Mouse (Mus musculus): ENCODE data around the gene Mgll. TPM values are rescaled to one million over a fixed set of nuclear protein-coding genes. Genes with fewer than 3 reads are reported as not detected.
A peak's percentile ranks its signal among the peaks of the same experiment; 100 is the strongest.

Mgll gene
- total and polyA plus RNA-seq, 3 experiments: 88.7 to 146 (median 102) TPM

DNA sequence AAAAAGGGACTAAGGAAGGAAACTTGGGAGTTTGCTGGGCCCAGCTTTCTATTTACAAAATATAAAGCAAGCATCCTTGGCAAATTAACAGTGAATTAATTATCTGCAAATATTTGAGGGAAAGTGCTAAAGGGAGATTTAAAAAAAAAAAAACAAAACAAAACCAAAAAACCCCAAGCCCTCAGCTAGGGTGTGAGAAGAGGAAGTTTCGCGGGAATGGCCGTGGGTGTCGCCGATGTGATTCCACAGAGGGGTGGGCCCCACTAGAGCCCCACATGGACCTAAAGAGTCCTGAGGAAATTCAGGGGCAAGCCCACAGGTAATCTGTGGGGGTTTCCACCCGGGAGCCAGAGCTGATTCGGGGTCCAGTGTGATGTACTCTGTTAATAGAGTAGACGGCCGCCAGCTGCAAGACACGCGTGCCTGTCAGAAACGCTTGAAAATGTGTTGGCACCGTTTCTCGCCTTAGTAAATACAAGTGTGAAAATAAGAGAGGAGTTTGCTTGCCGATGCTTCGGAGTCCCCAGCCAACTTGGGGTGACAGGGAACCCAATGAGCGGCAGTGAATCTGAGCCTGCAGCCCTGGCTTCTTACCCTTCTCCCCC is 46.2 kb downstream of the Mgll start:
- WGBS: 63% methylated on average over 17 of the region's 17 CpGs
- intact Hi-C loops (cut with DNase I): no loop called here
- no peak for DNase-seq
- no peak overlapping the region for H3K4me3 ChIP-seq
- no peak overlapping the region for H3K9ac ChIP-seq (ENCODE audit: low read depth, low read length)
- TF ChIP-seq EP300 (IDR thresholded peaks at IDR 0.05; ENCODE audit: insufficient read depth, low read depth, low read length) (no peak), POLR2A (IDR thresholded peaks at IDR 0.05; ENCODE audit: insufficient read depth, low read depth, low read length) (no peak), CTCF (IDR thresholded peaks at IDR 0.05) (no peak)
- no peaks in the 10 kb centered on the region for H3K79me2 ChIP-seq (replicated peaks; ENCODE audit: control insufficient read depth, insufficient read depth, low read length)
- no peak overlapping the region for H3K27ac ChIP-seq
- H3K4me1 ChIP-seq (ENCODE audit: control insufficient read depth, insufficient read depth, low read length): peaks cover 23% of the 10 kb centered on the region
- peaks cover 14% of the 10 kb centered on the region for H3K36me3 ChIP-seq (ENCODE audit: control insufficient read depth, insufficient read depth, low read length)
- H3K27me3 ChIP-seq (ENCODE audit: control insufficient read depth, insufficient read depth, low read length): no peaks in the 10 kb centered on the region

GRCm38 (mm10) chr6:88770981-88771380 is 46.8 kb downstream of the Mgll start:
- Histone ChIP-seq H3K79me2 (replicated peaks; ENCODE audit: control insufficient read depth, insufficient read depth, low read length) (no peaks in the 10 kb centered on the region), H3K9ac (ENCODE audit: low read depth, low read length) (no peak overlapping the region), H3K4me1 (ENCODE audit: control insufficient read depth, insufficient read depth, low read length) (peaks cover 24% of the 10 kb centered on the region), H3K36me3 (ENCODE audit: control insufficient read depth, insufficient read depth, low read length) (peaks cover 8% of the 10 kb centered on the region; the same call in 1 of the 2 replicates), H3K27me3 (ENCODE audit: control insufficient read depth, insufficient read depth, low read length) (no peaks in the 10 kb centered on the region), H3K27ac (no peak overlapping the region), H3K4me3 (no peak overlapping the region)
- DNase-seq: no peak
- intact Hi-C loops (cut with DNase I): no loop called here
- TF ChIP-seq POLR2A (IDR thresholded peaks at IDR 0.05; ENCODE audit: insufficient read depth, low read depth, low read length) (no peak), EP300 (IDR thresholded peaks at IDR 0.05; ENCODE audit: insufficient read depth, low read depth, low read length) (no peak), CTCF (IDR thresholded peaks at IDR 0.05) (no peak)
- 83% methylated on average over 5 of the region's 5 CpGs for WGBS

GRCm38 (mm10) chr6:88772041-88772440 is 47.8 kb downstream of the Mgll start:
- DNase-seq: no peak
- WGBS: 80% methylated on average over 13 of the region's 13 CpGs
- TF ChIP-seq POLR2A (IDR thresholded peaks at IDR 0.05; ENCODE audit: insufficient read depth, low read depth, low read length) (no peak), CTCF (IDR thresholded peaks at IDR 0.05) (no peak), EP300 (IDR thresholded peaks at IDR 0.05; ENCODE audit: insufficient read depth, low read depth, low read length) (no peak)
- Histone ChIP-seq H3K4me1 (ENCODE audit: control insufficient read depth, insufficient read depth, low read length) (peaks cover 26% of the 10 kb centered on the region), H3K27ac (no peak overlapping the region; the same call in 1 of the 2 replicates), H3K36me3 (ENCODE audit: control insufficient read depth, insufficient read depth, low read length) (peaks cover 7% of the 10 kb centered on the region; the same call in 1 of the 2 replicates), H3K4me3 (no peak overlapping the region), H3K9ac (ENCODE audit: low read depth, low read length) (no peak overlapping the region), H3K79me2 (replicated peaks; ENCODE audit: control insufficient read depth, insufficient read depth, low read length) (no peaks in the 10 kb centered on the region), H3K27me3 (ENCODE audit: control insufficient read depth, insufficient read depth, low read length) (no peaks in the 10 kb centered on the region)
- intact Hi-C loops (cut with DNase I): no loop called here

DNA sequence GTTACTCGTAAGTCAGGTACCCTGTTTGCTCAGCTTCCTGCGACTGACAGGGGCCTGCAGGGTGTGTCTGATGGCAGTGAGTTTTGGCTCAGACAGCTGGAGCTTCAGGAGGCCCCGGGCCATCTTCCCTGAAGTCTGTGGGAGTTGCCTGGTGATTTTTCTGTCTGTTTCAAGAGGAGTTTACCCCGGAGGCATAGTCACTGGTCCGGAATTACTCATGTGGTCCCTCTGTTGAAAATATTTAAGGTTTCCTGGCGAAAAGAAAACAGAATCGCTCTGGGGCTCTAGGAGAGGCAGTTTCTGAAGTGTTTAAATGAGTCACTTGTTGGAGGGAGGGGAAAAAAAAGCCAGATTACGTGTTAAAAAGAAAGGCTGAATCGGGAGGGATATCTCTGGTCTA is 49.8 kb downstream of the Mgll start:
- intact Hi-C loops (cut with DNase I): no loop called here

GRCm38 (mm10) chr6:88775267-88775666 is 51.1 kb downstream of the Mgll start:
- Histone ChIP-seq H3K9ac (ENCODE audit: low read depth, low read length) (no peak overlapping the region), H3K27ac (peak overlapping the region; percentile 28; the same call in 1 of the 2 replicates), H3K36me3 (ENCODE audit: control insufficient read depth, insufficient read depth, low read length) (peaks cover 3% of the 10 kb centered on the region; the same call in 1 of the 2 replicates), H3K79me2 (replicated peaks; ENCODE audit: control insufficient read depth, insufficient read depth, low read length) (no peaks in the 10 kb centered on the region), H3K4me3 (no peak overlapping the region), H3K27me3 (ENCODE audit: control insufficient read depth, insufficient read depth, low read length) (no peaks in the 10 kb centered on the region), H3K4me1 (ENCODE audit: control insufficient read depth, insufficient read depth, low read length) (peaks cover 20% of the 10 kb centered on the region)
- 73% methylated on average over 14 of the region's 14 CpGs for WGBS
- no peak for TF ChIP-seq CTCF (IDR thresholded peaks at IDR 0.05)
- no peak for TF ChIP-seq EP300 (IDR thresholded peaks at IDR 0.05; ENCODE audit: insufficient read depth, low read depth, low read length)
- TF ChIP-seq POLR2A (IDR thresholded peaks at IDR 0.05; ENCODE audit: insufficient read depth, low read depth, low read length): no peak
- intact Hi-C loops (cut with DNase I): loop anchor here (5.0 kb wide), 1 partner anchor 43 kb away; no protein-coding TSS in a partner anchor
- DNase-seq: no peak

More for the DNA sequence above, 49.8 kb downstream of the Mgll start:
- DNase-seq: no peak
- H3K4me3 ChIP-seq: no peak overlapping the region
- 37% methylated on average over 9 of the region's 9 CpGs for WGBS
- TF ChIP-seq POLR2A (IDR thresholded peaks at IDR 0.05; ENCODE audit: insufficient read depth, low read depth, low read length) (no peak), EP300 (IDR thresholded peaks at IDR 0.05; ENCODE audit: insufficient read depth, low read depth, low read length) (no peak), CTCF (IDR thresholded peaks at IDR 0.05) (no peak)
- no peak overlapping the region for H3K9ac ChIP-seq (ENCODE audit: low read depth, low read length)
- H3K4me1 ChIP-seq (ENCODE audit: control insufficient read depth, insufficient read depth, low read length): peaks cover 23% of the 10 kb centered on the region
- H3K79me2 ChIP-seq (replicated peaks; ENCODE audit: control insufficient read depth, insufficient read depth, low read length): no peaks in the 10 kb centered on the region
- H3K36me3 ChIP-seq (ENCODE audit: control insufficient read depth, insufficient read depth, low read length): peaks cover 3% of the 10 kb centered on the region; the same call in 1 of the 2 replicates
- H3K27ac ChIP-seq: peak overlapping the region; percentile 16
- H3K27me3 ChIP-seq (ENCODE audit: control insufficient read depth, insufficient read depth, low read length): no peaks in the 10 kb centered on the region

GRCm38 (mm10) chr6:88776336-88776923 is 52.2 kb downstream of the Mgll start:
- Histone ChIP-seq H3K4me1 (ENCODE audit: control insufficient read depth, insufficient read depth, low read length) (peaks cover 20% of the 10 kb centered on the region), H3K4me3 (no peak overlapping the region), H3K36me3 (ENCODE audit: control insufficient read depth, insufficient read depth, low read length) (peaks cover 3% of the 10 kb centered on the region; the same call in 1 of the 2 replicates), H3K27me3 (ENCODE audit: control insufficient read depth, insufficient read depth, low read length) (no peaks in the 10 kb centered on the region), H3K79me2 (replicated peaks; ENCODE audit: control insufficient read depth, insufficient read depth, low read length) (no peaks in the 10 kb centered on the region), H3K9ac (ENCODE audit: low read depth, low read length) (peak overlapping the region; percentile 36; the same call in 1 of the 2 replicates), H3K27ac (peak overlapping the region; percentile 79)
- DNase-seq: peak; percentile 68 to 84
- intact Hi-C loops (cut with DNase I): loop anchor here (5.0 kb wide), 1 partner anchor 44 kb away; no protein-coding TSS in a partner anchor
- 0 out of 2 replicates have a peak, but pooled peaks have one; percentile 22 for TF ChIP-seq CTCF (IDR thresholded peaks at IDR 0.05)
- peak; percentile 46; the same call in 1 of the 2 replicates for TF ChIP-seq POLR2A (IDR thresholded peaks at IDR 0.05; ENCODE audit: insufficient read depth, low read depth, low read length)
- TF ChIP-seq EP300 (IDR thresholded peaks at IDR 0.05; ENCODE audit: insufficient read depth, low read depth, low read length): 0 out of 2 replicates have a peak, but pooled peaks have one; percentile 58
- 13% methylated on average over 13 of the region's 13 CpGs for WGBS
